Mouse (Mus musculus): ENCODE results near the gene Ap1g1. TPM values are rescaled to one million over a fixed set of nuclear protein-coding genes. Genes with fewer than 3 reads are reported as not detected.

Ap1g1 gene
- polyA plus RNA-seq, 1 experiment from 2014 or later: 42.5 TPM

DNA sequence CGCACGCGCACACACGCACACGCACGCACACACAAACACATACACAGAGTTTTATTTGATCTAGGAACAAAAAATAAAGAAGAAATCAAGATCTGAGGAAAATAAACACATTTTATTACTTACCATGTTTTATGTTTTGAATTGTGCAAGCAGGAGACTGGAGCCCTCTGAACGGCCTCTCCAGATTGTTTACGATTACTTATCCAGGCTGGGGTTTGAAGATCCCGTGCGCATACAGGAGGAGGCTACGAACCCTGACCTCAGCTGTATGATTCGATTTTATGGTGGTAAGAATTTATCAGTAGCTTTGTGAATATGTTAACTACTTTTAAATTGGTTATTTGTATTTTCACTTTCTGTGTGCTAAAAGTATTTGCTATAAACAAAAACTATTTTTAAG lies 117.0 kb downstream of the Ap1g1 start:
- 90% methylated on average over 12 of the region's 12 CpGs for WGBS
- H3K4me1 ChIP-seq (ENCODE audit: control insufficient read depth, insufficient read depth, low read length): no peaks in the 10 kb centered on the region
- no peak overlapping the region for H3K9ac ChIP-seq (replicated peaks; ENCODE audit: low read length)
- DNase-seq (ENCODE audit: low spot score) (no peak), ATAC-seq (replicated peaks; ENCODE audit: insufficient number of reproducible peaks, low FRiP score, low TSS enrichment, low read depth) (no peak)
- H3K4me3 ChIP-seq (ENCODE audit: low read depth, low read length): no peak overlapping the region
- no peak overlapping the region for H3K27ac ChIP-seq (replicated peaks; ENCODE audit: low read depth, low read length)
- H3K9me3 ChIP-seq (replicated peaks; ENCODE audit: control insufficient read depth, low read length): no peaks in the 10 kb centered on the region
- no peaks in the 10 kb centered on the region for H3K36me3 ChIP-seq (replicated peaks; ENCODE audit: control insufficient read depth, insufficient read depth, low read depth, low read length)
- no peak overlapping the region for H3K4me2 ChIP-seq (ENCODE audit: low read depth, low read length)
- H3K27me3 ChIP-seq (ENCODE audit: control insufficient read depth, insufficient read depth, low read length): no peaks in the 10 kb centered on the region

DNA sequence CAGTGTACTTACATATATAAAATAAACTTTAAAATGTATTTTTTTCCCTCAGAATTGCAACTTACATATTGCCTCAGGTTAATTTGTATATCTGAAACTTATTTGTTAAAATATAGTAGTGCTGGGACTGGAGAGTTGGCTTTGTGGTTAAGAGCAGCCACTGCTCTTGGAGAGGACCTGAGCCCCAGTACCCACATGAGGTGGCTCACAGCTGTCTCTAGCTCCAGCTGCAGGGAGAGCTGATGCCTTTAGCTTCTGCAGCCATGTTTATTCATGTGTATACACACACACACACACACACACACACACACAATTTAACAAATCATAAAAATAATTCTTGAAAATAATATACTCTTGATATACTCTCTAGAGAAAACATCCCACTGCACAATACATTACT lies 124.0 kb downstream of the Ap1g1 start:
- Histone ChIP-seq H3K4me1 (ENCODE audit: control insufficient read depth, insufficient read depth, low read length) (no peaks in the 10 kb centered on the region), H3K36me3 (replicated peaks; ENCODE audit: control insufficient read depth, insufficient read depth, low read depth, low read length) (no peaks in the 10 kb centered on the region), H3K9me3 (replicated peaks; ENCODE audit: control insufficient read depth, low read length) (no peaks in the 10 kb centered on the region), H3K27ac (replicated peaks; ENCODE audit: low read depth, low read length) (no peak overlapping the region), H3K4me2 (ENCODE audit: low read depth, low read length) (no peak overlapping the region), H3K9ac (replicated peaks; ENCODE audit: low read length) (no peak overlapping the region), H3K4me3 (ENCODE audit: low read depth, low read length) (no peak overlapping the region), H3K27me3 (ENCODE audit: control insufficient read depth, insufficient read depth, low read length) (no peaks in the 10 kb centered on the region)
- DNase-seq (ENCODE audit: low spot score) (no peak), ATAC-seq (replicated peaks; ENCODE audit: insufficient number of reproducible peaks, low FRiP score, low TSS enrichment, low read depth) (no peak)

DNA sequence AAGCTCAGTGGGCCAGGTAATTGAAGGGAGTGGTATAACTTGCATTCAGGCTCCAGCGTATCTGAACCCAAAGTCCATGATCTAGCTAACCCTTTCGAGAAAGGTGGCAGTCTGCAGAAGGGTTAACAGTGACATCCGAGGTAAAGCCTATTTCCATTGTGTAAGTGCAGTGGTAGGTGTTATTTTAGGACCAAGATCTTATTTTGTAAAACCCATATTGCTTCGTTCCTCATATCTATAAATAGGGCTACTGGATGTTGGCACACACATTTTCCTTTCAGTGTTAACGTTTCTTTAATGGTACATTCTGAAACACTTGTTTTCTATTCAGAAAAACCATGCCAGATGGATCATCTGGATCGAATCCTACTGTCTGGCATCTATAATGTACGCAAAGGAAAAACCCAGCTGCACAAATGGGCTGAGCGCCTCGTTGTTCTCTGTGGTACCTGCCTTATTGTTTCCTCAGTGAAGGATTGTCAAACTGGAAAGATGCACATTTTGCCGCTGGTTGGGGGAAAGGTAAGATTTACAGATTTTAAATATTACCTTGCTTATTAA lies 125.6 kb downstream of the Ap1g1 start:
- peak; percentile 2 for DNase-seq (ENCODE audit: low spot score)
- no peaks in the 10 kb centered on the region for H3K27me3 ChIP-seq (ENCODE audit: control insufficient read depth, insufficient read depth, low read length)
- no peaks in the 10 kb centered on the region for H3K9me3 ChIP-seq (replicated peaks; ENCODE audit: control insufficient read depth, low read length)
- H3K27ac ChIP-seq (replicated peaks; ENCODE audit: low read depth, low read length): no peak overlapping the region
- ATAC-seq (replicated peaks; ENCODE audit: insufficient number of reproducible peaks, low FRiP score, low TSS enrichment, low read depth): no peak
- 84% methylated on average over 10 of the region's 10 CpGs for WGBS
- no peaks in the 10 kb centered on the region for H3K4me1 ChIP-seq (ENCODE audit: control insufficient read depth, insufficient read depth, low read length)
- H3K9ac ChIP-seq (replicated peaks; ENCODE audit: low read length): no peak overlapping the region
- no peak overlapping the region for H3K4me3 ChIP-seq (ENCODE audit: low read depth, low read length)
- H3K36me3 ChIP-seq (replicated peaks; ENCODE audit: control insufficient read depth, insufficient read depth, low read depth, low read length): no peaks in the 10 kb centered on the region
- H3K4me2 ChIP-seq (ENCODE audit: low read depth, low read length): no peak overlapping the region

DNA sequence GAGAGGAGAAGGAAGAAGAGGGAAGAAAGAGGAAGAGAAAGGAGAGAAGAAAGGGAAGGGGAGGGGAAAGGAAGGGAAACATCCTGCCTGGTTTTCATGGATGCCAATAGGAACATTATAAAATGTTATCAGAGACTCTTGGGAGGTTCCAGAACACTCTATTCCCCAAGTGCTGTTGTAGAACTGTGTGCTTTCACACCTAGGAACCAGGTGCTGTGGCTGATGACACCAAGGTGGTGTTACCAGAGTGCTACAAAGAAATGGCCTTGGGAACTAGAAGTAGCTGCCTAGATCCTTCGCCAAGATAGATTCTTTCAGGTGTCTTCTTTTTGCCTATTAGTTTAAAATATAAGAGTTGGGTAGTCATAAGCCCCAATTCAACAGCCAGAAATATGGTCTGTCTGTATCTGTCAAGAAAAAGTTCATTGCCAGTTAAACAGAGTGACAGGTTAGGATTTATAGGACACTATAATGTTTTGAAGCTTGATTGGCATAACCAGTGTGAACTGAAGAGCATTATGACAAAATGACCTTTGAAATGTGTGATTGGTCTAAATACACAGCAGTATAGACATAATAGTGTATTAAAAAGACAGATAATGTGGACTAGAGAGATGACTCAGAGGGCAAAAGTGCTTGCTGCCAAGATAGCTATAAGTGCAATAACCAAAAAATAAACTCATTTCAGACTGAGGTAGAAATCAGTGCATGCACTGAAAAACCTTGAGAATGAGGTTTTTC lies 126.7 kb downstream of the Ap1g1 start:
- Histone ChIP-seq H3K4me3 (ENCODE audit: low read depth, low read length) (no peak overlapping the region), H3K27ac (replicated peaks; ENCODE audit: low read depth, low read length) (no peak overlapping the region), H3K9ac (replicated peaks; ENCODE audit: low read length) (no peak overlapping the region), H3K4me1 (ENCODE audit: control insufficient read depth, insufficient read depth, low read length) (no peaks in the 10 kb centered on the region), H3K4me2 (ENCODE audit: low read depth, low read length) (no peak overlapping the region), H3K9me3 (replicated peaks; ENCODE audit: control insufficient read depth, low read length) (no peaks in the 10 kb centered on the region), H3K27me3 (ENCODE audit: control insufficient read depth, insufficient read depth, low read length) (no peaks in the 10 kb centered on the region), H3K36me3 (replicated peaks; ENCODE audit: control insufficient read depth, insufficient read depth, low read depth, low read length) (0 out of 2 replicates have a peak, but pooled peaks cover 2% of the 10 kb centered on the region)
- DNase-seq (ENCODE audit: low spot score) (no peak), ATAC-seq (replicated peaks; ENCODE audit: insufficient number of reproducible peaks, low FRiP score, low TSS enrichment, low read depth) (no peak)
- WGBS: 65% methylated on average over 1 of the region's 1 CpGs

DNA sequence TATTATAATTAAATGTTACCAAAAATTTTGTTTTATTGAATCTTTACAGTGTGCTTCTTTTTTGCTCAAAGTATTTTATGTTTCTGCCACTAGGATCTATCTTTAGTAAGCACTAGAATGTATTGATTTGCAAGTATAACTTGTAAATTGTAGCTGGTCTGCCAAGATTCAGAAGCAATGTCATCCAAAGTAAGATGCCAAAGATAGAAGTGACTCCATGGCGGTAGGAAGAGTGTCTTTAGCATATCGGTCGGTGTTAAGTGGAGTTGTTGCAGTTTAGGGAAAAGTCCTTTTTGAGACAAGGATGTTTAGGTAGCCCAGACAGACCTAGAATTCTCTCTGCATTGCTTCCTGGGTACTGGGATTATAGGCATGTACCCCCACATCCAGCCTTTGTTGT lies 128.6 kb downstream of the Ap1g1 start:
- Histone ChIP-seq H3K4me2 (ENCODE audit: low read depth, low read length) (no peak overlapping the region), H3K36me3 (replicated peaks; ENCODE audit: control insufficient read depth, insufficient read depth, low read depth, low read length) (0 out of 2 replicates have a peak, but pooled peaks cover 2% of the 10 kb centered on the region), H3K4me3 (ENCODE audit: low read depth, low read length) (no peak overlapping the region), H3K27me3 (ENCODE audit: control insufficient read depth, insufficient read depth, low read length) (no peaks in the 10 kb centered on the region), H3K4me1 (ENCODE audit: control insufficient read depth, insufficient read depth, low read length) (no peaks in the 10 kb centered on the region), H3K9me3 (replicated peaks; ENCODE audit: control insufficient read depth, low read length) (no peaks in the 10 kb centered on the region), H3K9ac (replicated peaks; ENCODE audit: low read length) (no peak overlapping the region), H3K27ac (replicated peaks; ENCODE audit: low read depth, low read length) (no peak overlapping the region)
- ATAC-seq (replicated peaks; ENCODE audit: insufficient number of reproducible peaks, low FRiP score, low TSS enrichment, low read depth) (no peak), DNase-seq (ENCODE audit: low spot score) (no peak)
- 96% methylated on average over 3 of the region's 3 CpGs for WGBS

DNA sequence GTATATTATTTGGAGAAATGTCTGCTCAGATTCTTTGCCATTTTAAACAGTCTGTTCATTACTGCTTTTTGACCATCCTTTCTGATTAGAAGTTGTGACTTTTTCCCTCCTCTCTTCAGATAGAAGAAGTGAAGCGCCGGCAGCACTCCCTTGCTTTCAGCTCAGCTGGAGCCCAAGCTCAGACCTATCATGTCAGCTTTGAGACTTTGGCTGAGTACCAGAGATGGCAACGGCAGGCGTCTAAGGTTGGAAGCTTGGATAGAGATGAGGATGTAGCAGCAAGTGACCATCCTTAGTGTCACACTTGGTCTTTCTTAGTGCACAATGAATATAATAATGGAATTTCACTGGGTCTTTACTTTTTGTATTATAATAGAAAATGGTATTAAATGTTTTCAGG lies 129.0 kb downstream of the Ap1g1 start:
- Histone ChIP-seq H3K27me3 (ENCODE audit: control insufficient read depth, insufficient read depth, low read length) (no peaks in the 10 kb centered on the region), H3K27ac (replicated peaks; ENCODE audit: low read depth, low read length) (no peak overlapping the region), H3K36me3 (replicated peaks; ENCODE audit: control insufficient read depth, insufficient read depth, low read depth, low read length) (0 out of 2 replicates have a peak, but pooled peaks cover 2% of the 10 kb centered on the region), H3K9ac (replicated peaks; ENCODE audit: low read length) (no peak overlapping the region), H3K4me2 (ENCODE audit: low read depth, low read length) (no peak overlapping the region), H3K4me1 (ENCODE audit: control insufficient read depth, insufficient read depth, low read length) (no peaks in the 10 kb centered on the region), H3K4me3 (ENCODE audit: low read depth, low read length) (no peak overlapping the region), H3K9me3 (replicated peaks; ENCODE audit: control insufficient read depth, low read length) (no peaks in the 10 kb centered on the region)
- DNase-seq (ENCODE audit: low spot score) (no peak), ATAC-seq (replicated peaks; ENCODE audit: insufficient number of reproducible peaks, low FRiP score, low TSS enrichment, low read depth) (no peak)
- 92% methylated on average over 4 of the region's 4 CpGs for WGBS

Other genes with a start within 250 kb of the Ap1g1 start
- 19.6 and 20.4 TPM in 2 replicates for gene Dhx38, start 212.7 kb upstream of the Ap1g1 start, polyA plus RNA-seq (2014; fragmentation: Nextera tagmentation; extraction: Ambion mirVana)
- gene Txnl4b, start 212.7 kb upstream of the Ap1g1 start, polyA plus RNA-seq (2014; fragmentation: Nextera tagmentation; extraction: Ambion mirVana): 28.2 and 28.9 TPM in 2 replicates
- gene Hp, start 199.4 kb upstream of the Ap1g1 start, polyA plus RNA-seq (2014; fragmentation: Nextera tagmentation; extraction: Ambion mirVana): 0.88 and 0.97 TPM in 2 replicates
- 41.5 and 44.6 TPM in 2 replicates for gene Dhodh, start 169.9 kb upstream of the Ap1g1 start, polyA plus RNA-seq (2014; fragmentation: Nextera tagmentation; extraction: Ambion mirVana)
- gene Pkd1l3, start 164.0 kb upstream of the Ap1g1 start, polyA plus RNA-seq (2014; fragmentation: Nextera tagmentation; extraction: Ambion mirVana): 0.13 and 0.18 TPM in 2 replicates
- gene Ist1, start 85.3 kb upstream of the Ap1g1 start, polyA plus RNA-seq (2014; fragmentation: Nextera tagmentation; extraction: Ambion mirVana): 180 and 186 TPM in 2 replicates
- 46.3 and 47.1 TPM in 2 replicates for gene Zfp821, start 73.0 kb upstream of the Ap1g1 start, polyA plus RNA-seq (2014; fragmentation: Nextera tagmentation; extraction: Ambion mirVana)
- 6.0 and 6.5 TPM in 2 replicates for gene Atxn1l, start 40.8 kb upstream of the Ap1g1 start, polyA plus RNA-seq (2014; fragmentation: Nextera tagmentation; extraction: Ambion mirVana)
- 2.4 and 2.8 TPM in 2 replicates for gene Phlpp2, start 90.0 kb downstream of the Ap1g1 start, polyA plus RNA-seq (2014; fragmentation: Nextera tagmentation; extraction: Ambion mirVana)
- 0.43 and 0.65 TPM in 2 replicates for gene Marveld3, start 183.6 kb downstream of the Ap1g1 start, polyA plus RNA-seq (2014; fragmentation: Nextera tagmentation; extraction: Ambion mirVana)
- gene Tat, start 211.9 kb downstream of the Ap1g1 start, polyA plus RNA-seq (2014; fragmentation: Nextera tagmentation; extraction: Ambion mirVana): not detected in 2 replicates

All from embryonic facial prominence, embryonic 11.5 days (tissue).